Mouse (Mus musculus) liver, embryonic 14.5 days (tissue): Measurements from ENCODE around the gene Tfdp2.

Experiments used
- CTCF ChIP-seq: IDR thresholded peaks from 2 replicates; pipeline ENCODE4 v1.5.1; 2016; ENCODE audit warnings: antibody characterized with exemption, low read depth, control low read depth
- EP300 ChIP-seq: IDR thresholded peaks from 2 replicates; pipeline ENCODE4 v1.6.1; 2016; ENCODE audit warnings: antibody characterized with exemption, low read depth

- TF ChIP-seq CTCF (no peak), EP300 (no peak)
These were observed 63.9 kb downstream of the Tfdp2 start for GRCm38 (mm10) chr9:96259753-96260520.
